In the genomic region with DNA sequence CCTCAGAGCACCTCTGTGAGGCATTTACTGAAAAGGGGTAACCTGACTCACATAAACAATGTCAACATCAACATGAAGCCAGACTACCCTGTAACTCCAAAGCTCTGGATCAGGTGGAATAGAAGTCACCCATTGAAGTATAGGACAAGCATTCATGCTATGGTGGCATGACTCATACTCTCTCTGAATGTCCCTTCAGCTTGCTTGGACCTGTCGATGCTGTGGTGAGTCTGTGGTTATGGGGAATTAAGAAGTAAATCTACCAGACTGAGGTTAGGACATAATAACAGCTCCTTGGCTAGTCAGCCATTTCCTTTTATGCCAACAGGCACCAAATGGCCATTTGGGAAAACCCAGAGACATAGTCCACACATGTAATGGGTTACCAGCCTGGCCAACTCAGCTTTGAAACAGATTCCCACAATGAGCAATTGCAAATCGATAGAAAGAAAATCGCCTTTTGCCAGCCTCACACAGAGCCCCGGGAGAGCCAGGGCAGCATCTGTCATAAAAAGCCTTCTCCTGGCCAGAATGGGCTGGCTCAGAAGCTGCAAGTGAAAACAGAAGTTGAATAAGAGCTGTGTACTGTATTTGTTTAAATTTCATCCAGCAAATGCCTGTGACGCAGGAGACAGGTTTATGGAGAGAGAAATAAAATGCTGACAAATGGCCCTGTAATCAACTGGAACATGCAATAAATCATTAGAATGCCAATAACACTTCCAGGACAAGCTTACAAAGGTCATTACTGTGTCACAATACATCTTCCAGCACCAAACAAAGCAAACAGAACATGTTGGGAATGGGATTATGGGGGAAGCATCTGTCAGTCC, we compare ENCODE assay signal across 8 mouse cellular contexts.
DNase-seq lines count a peak whose midpoint lies in the region; ATAC-seq lines count a peak whose summit lies in the region.

No protein-coding gene starts in this region.

- H3K4me3 ChIP-seq in hindbrain, embryonic 11.5 days (ENCODE audit: low read depth, low read length): no peak overlapping the region
- no peak overlapping the region for H3K4me3 ChIP-seq in hindbrain, embryonic 10.5 days
- no peak overlapping the region for H3K4me3 ChIP-seq in limb, embryonic 10.5 days

- no peaks in the 10 kb centered on the region for H3K36me3 ChIP-seq in hindbrain, embryonic 11.5 days (ENCODE audit: control insufficient read depth, insufficient read depth, low read length)
- H3K36me3 ChIP-seq in hindbrain, embryonic 10.5 days: no peaks in the 10 kb centered on the region
- H3K36me3 ChIP-seq in limb, embryonic 10.5 days: no peaks in the 10 kb centered on the region

- H3K27ac ChIP-seq in hindbrain, embryonic 11.5 days (ENCODE audit: low read depth, low read length): no peak overlapping the region
- H3K27ac ChIP-seq in hindbrain, embryonic 10.5 days: no peak overlapping the region
- peak overlapping the region; percentile 10; the same call in 1 of the 2 replicates for H3K27ac ChIP-seq in limb, embryonic 10.5 days

- no peaks in the 10 kb centered on the region for H3K9me3 ChIP-seq in hindbrain, embryonic 11.5 days (ENCODE audit: control insufficient read depth, low read length)
- no peaks in the 10 kb centered on the region for H3K9me3 ChIP-seq in hindbrain, embryonic 10.5 days
- H3K9me3 ChIP-seq in limb, embryonic 10.5 days (replicated peaks): no peaks in the 10 kb centered on the region

- no peak overlapping the region for H3K4me2 ChIP-seq in hindbrain, embryonic 11.5 days (replicated peaks; ENCODE audit: low read depth, low read length)

- no peak for ATAC-seq in hindbrain, embryonic 11.5 days (ENCODE audit: low FRiP score)

- 67% methylated on average over 5 of the region's 5 CpGs for WGBS in hindbrain, embryonic 11.5 days
- 87% methylated on average over 5 of the region's 5 CpGs for whole genome bisulfite sequencing in hindbrain, embryonic 10.5 days
- WGBS in limb, embryonic 10.5 days: 27% methylated on average over 5 of the region's 5 CpGs

- DNase-seq in hindbrain, embryonic 11.5 days (ENCODE audit: low spot score): peak; percentile 27
- DNase-seq in hindbrain, embryonic 10.5 days (ENCODE audit: low spot score): no peak
- DNase-seq in 416B (ENCODE audit: low read depth): peak; percentile 24
- peak; percentile 81 for DNase-seq in forelimb bud, embryonic 11.5 days (ENCODE audit: low read depth, low spot score)
- peak; percentile 46 for DNase-seq in limb, embryonic 10.5 days (ENCODE audit: low spot score)
- DNase-seq in ovary, postnatal 14 days (ENCODE audit: low spot score): no peak
- no peak for DNase-seq in layer of hippocampus, adult 9-11 months
- no peak for DNase-seq in heart, adult 8-10 months (ENCODE audit: low spot score)

- H3K9ac ChIP-seq in hindbrain, embryonic 11.5 days (ENCODE audit: low read depth, low read length): no peak overlapping the region

- H3K4me1 ChIP-seq in hindbrain, embryonic 11.5 days (replicated peaks; ENCODE audit: control insufficient read depth, insufficient read depth, low read length): no peaks in the 10 kb centered on the region
- H3K4me1 ChIP-seq in hindbrain, embryonic 10.5 days (replicated peaks): peaks cover 6% of the 10 kb centered on the region; the same call in 1 of the 2 replicates
- H3K4me1 ChIP-seq in limb, embryonic 10.5 days: peaks cover 52% of the 10 kb centered on the region

- H3K27me3 ChIP-seq in hindbrain, embryonic 11.5 days (ENCODE audit: control insufficient read depth, insufficient read depth, low read length): 0 out of 2 replicates have a peak, but pooled peaks cover 2% of the 10 kb centered on the region
- no peaks in the 10 kb centered on the region for H3K27me3 ChIP-seq in hindbrain, embryonic 10.5 days (ENCODE audit: insufficient read depth, poor library complexity, severe bottlenecking)
- peaks cover 48% of the 10 kb centered on the region for H3K27me3 ChIP-seq in limb, embryonic 10.5 days (ENCODE audit: low read depth, poor library complexity, severe bottlenecking)

Comparison
In these comparisons a context has a peak if more than half of its experiments do, and no peak if none do; other contexts are left out.
1. DNase-seq: peak in hindbrain, embryonic 11.5 days (single experiment), 416B (single experiment), forelimb bud, embryonic 11.5 days (single experiment) and limb, embryonic 10.5 days (single experiment); none in hindbrain, embryonic 10.5 days (single experiment), ovary, postnatal 14 days (single experiment), layer of hippocampus, adult 9-11 months (single experiment) and heart, adult 8-10 months (single experiment).